Mouse (Mus musculus) common myeloid progenitor, adult 5-6 weeks (primary cell): ENCODE data around the gene Rngtt. TPM values are rescaled to one million over a fixed set of nuclear protein-coding genes. Genes with fewer than 3 reads are reported as not detected.

ENCODE experiments used
- total RNA-seq: library from RNA; stranded (forward); fragments of 200-1000, 187-1606 nt; gene quantifications from 2 replicates; pipeline ENCODE4 v1.2.3, GENCODE M21; 2017

Rngtt gene
- total RNA-seq, 1 experiment from 2014 or later: 46.5 TPM

Other genes with a start within 250 kb of the Rngtt start
- not detected in 2 replicates for gene Gabrr2, start 247.3 kb upstream of the Rngtt start, total RNA-seq
- not detected in 2 replicates for gene Gabrr1, start 177.8 kb upstream of the Rngtt start, total RNA-seq
- gene Pm20d2, start 120.6 kb upstream of the Rngtt start, total RNA-seq: 1.4 and 1.6 TPM in 2 replicates
- 0.68 TPM in 1 of 2 replicates, not detected in the other for gene Srsf12, start 101.3 kb upstream of the Rngtt start, total RNA-seq
- 220 and 223 TPM in 2 replicates for gene Pnrc1, start 20.1 kb upstream of the Rngtt start, total RNA-seq